Mouse (Mus musculus) liver, embryonic 18 days (tissue): ENCODE measurements around the gene Pacrg. TPM values are rescaled to one million over a fixed set of nuclear protein-coding genes. Genes with fewer than 3 reads are reported as not detected.

ENCODE experiments used
- polyA plus RNA-seq: library from polyadenylated mRNA; depleted of rRNA; stranded (reverse); fragments of >200 nt; gene quantifications from 2 replicates; pipeline ENCODE4 v1.2.3, GENCODE M21; 2012; rRNA removed

Pacrg gene
- 0.08 and 0.09 TPM in 2 replicates for polyA plus RNA-seq

GRCm38 (mm10) chr17:10840148-10840707 lies at the start of gene Pacrg, which contains the start of gene Prkn:
Pacrg (minus strand) TSS chr17:10840311.
Prkn (plus strand) TSS chr17:10840384.

Other genes with a start within 250 kb of the Pacrg start
- 0.70 and 0.77 TPM in 2 replicates for gene Prkn, start 73 bp upstream of the Pacrg start, polyA plus RNA-seq